In genomic region chr9:96350010-96350409, GRCm38 (mm10) we compare ENCODE assay signal across 8 mouse cellular contexts. TPM values are rescaled to one million over a fixed set of nuclear protein-coding genes. Genes with fewer than 3 reads are reported as not detected.
A peak's percentile ranks its signal among the peaks of the same experiment; 100 is the strongest.
DNase-seq lines count a peak whose midpoint lies in the region; ATAC-seq and TF ChIP-seq lines count a peak whose summit lies in the region.

No protein-coding gene starts in this region.

- H3K27ac ChIP-seq in intestine, postnatal 0 days (ENCODE audit: low read depth, low read length): no peak overlapping the region
- H3K27ac ChIP-seq in liver, embryonic 13.5 days: no peak overlapping the region

- DNase-seq in NIH3T3 (ENCODE audit: low read depth): peak; percentile 72
- DNase-seq in cerebellum, postnatal 10 days: peak; percentile 84 to 88
- DNase-seq in gastrocnemius, postnatal 10 days: peak; percentile 49
- peak; percentile 38 for DNase-seq in liver, embryonic 13.5 days
- DNase-seq in retina, postnatal 7 days (ENCODE audit: low read depth, low spot score): peak; percentile 46
- DNase-seq in yolk sac, embryonic 10.5 days (ENCODE audit: low spot score): no peak

- H3K36me3 ChIP-seq in intestine, postnatal 0 days (ENCODE audit: control insufficient read depth, insufficient read depth): 0 out of 2 replicates have a peak, but pooled peaks cover under 1% of the 10 kb centered on the region
- H3K36me3 ChIP-seq in liver, embryonic 13.5 days: peaks cover 9% of the 10 kb centered on the region

- no peaks in the 10 kb centered on the region for H3K9me3 ChIP-seq in intestine, postnatal 0 days (ENCODE audit: control insufficient read depth)
- H3K9me3 ChIP-seq in liver, embryonic 13.5 days (replicated peaks): no peaks in the 10 kb centered on the region

- TF ChIP-seq CTCF in intestine, postnatal 0 days (IDR thresholded peaks at IDR 0.05; ENCODE audit: low read depth): peak; percentile 85

- no peaks in the 10 kb centered on the region for H3K27me3 ChIP-seq in intestine, postnatal 0 days (replicated peaks; ENCODE audit: control insufficient read depth, insufficient read depth, low read length)
- no peaks in the 10 kb centered on the region for H3K27me3 ChIP-seq in liver, embryonic 13.5 days

- H3K4me3 ChIP-seq in intestine, postnatal 0 days (ENCODE audit: low read depth, low read length): no peak overlapping the region
- no peak overlapping the region for H3K4me3 ChIP-seq in liver, embryonic 13.5 days (replicated peaks)

- H3K4me2 ChIP-seq in intestine, postnatal 0 days (replicated peaks; ENCODE audit: low read depth): no peak overlapping the region
- H3K4me2 ChIP-seq in liver, embryonic 13.5 days: no peak overlapping the region

- 36% methylated on average over 4 of the region's 4 CpGs for WGBS in intestine, postnatal 0 days
- WGBS in liver, embryonic 13.5 days (ENCODE audit: insufficient replicate concordance): 44% methylated on average over 4 of the region's 4 CpGs

- H3K4me1 ChIP-seq in intestine, postnatal 0 days (replicated peaks; ENCODE audit: control insufficient read depth, insufficient read depth, low read length): peaks cover 4% of the 10 kb centered on the region; the same call in 1 of the 2 replicates
- peaks cover 29% of the 10 kb centered on the region for H3K4me1 ChIP-seq in liver, embryonic 13.5 days (replicated peaks)

- no peak overlapping the region for H3K9ac ChIP-seq in intestine, postnatal 0 days (ENCODE audit: low read depth, low read length)
- H3K9ac ChIP-seq in liver, embryonic 13.5 days: no peak overlapping the region

- ATAC-seq in CD4-positive, CD25-positive, alpha-beta regulatory T cell, adult 4 months: peak; percentile 30
- no peak for ATAC-seq in intestine, postnatal 0 days
- peak; percentile 58; the same call in 1 of the 2 replicates for ATAC-seq in liver, embryonic 13.5 days (ENCODE audit: low read depth)

RNA-seq across cellular contexts. Expression of gene Atp1b3, which starts 14.2 kb away (rescaled TPM):
- 100 to 1,000 TPM; 219 to 284 TPM for polyA plus RNA-seq in CD4-positive, CD25-positive, alpha-beta regulatory T cell, adult 4 months (2017; shearing (Covaris generic))
- total RNA-seq in gastrocnemius, postnatal 10 days (2021): 10 to 100 TPM; 61.5 to 66.8 TPM
- 89.3 and 91.4 TPM in 2 replicates for polyA plus RNA-seq in intestine, postnatal 0 days (2015; fragmentation: Nextera tagmentation; extraction: Ambion mirVana)
- polyA plus RNA-seq in liver, embryonic 13.5 days (2015; fragmentation: Nextera tagmentation; extraction: Ambion mirVana): 87.3 and 98.3 TPM in 2 replicates
